Mouse (Mus musculus) spleen, adult 2 months (tissue): Measurements from ENCODE around the gene Prnd.

ENCODE experiments used
- CTCF ChIP-seq: fragments of 200-500 bp; IDR thresholded peaks from 2 replicates; pipeline ENCODE4 v1.5.1; 2011; ENCODE audit warnings: mild to moderate bottlenecking, inconsistent platforms; ENCODE audit not compliant: insufficient read depth, insufficient read length, insufficient replicate concordance; ENCODE audit errors: extremely low read depth
- POLR2A ChIP-seq: fragments of 200-500 bp; IDR thresholded peaks from 2 replicates; pipeline ENCODE4 v1.6.1; 2011; ENCODE audit warnings: low read depth, low read length, inconsistent platforms

DNA sequence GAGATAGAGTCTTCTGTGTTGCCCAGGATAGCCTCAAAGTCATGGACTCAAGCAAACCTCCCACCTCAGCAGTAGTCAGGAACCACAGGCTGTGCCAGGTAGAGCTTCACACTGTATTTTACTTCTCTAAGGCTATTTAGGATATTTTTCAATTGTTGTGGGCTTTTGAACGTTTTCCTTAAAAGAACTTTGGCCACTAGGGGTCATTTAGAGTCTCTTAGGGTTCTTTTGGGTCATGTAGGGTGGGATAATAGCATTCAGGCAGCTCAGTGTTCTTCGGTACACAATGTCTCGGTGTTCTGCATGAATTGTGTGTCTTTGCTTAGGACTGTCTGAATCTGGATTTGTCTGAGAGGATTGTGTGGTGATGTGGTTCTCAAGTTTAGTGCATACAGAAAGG is 37.3 kb downstream of the Prnd start:
- TF ChIP-seq CTCF (no peak), POLR2A (no peak)
